Mouse (Mus musculus) MEL (cell line): Measurements from ENCODE around the gene Hsp90aa1. TPM values are rescaled to one million over a fixed set of nuclear protein-coding genes. Genes with fewer than 3 reads are reported as not detected.
"Not testable (repeated sequence)": the region's sequence is repeated elsewhere in the genome, so short reads cannot be mapped to it uniquely, and the experiment has no call there.

Experiments used
- DNase-seq: peaks from one replicate; pipeline ENCODE4 v3.0.0; 2011; ENCODE audit warnings: low read depth, low spot score
- H3K27ac ChIP-seq: 2 replicates; pipeline ENCODE4 v1.5.1; 2012; ENCODE audit warnings: low read depth, mild to moderate bottlenecking, control low read depth, low read length, moderate library complexity; ENCODE audit not compliant: control insufficient read depth
- H3K27me3 ChIP-seq, 2 experiments: fragments of 150-350 bp in 1 of 2; sonication (generic) in 1 of 2; 2 replicates each; pipeline ENCODE4 v1.6.1; 2012; ENCODE audit warnings: low read length in 2 of 2, mild to moderate bottlenecking in 2 of 2, improper control_type of control experiment in 1 of 2, moderate library complexity in 1 of 2; ENCODE audit not compliant: insufficient read depth in 2 of 2, control insufficient read depth in 1 of 2
- H3K36me3 ChIP-seq, 2 experiments: 2 replicates each; pipeline ENCODE4 v1.6.1; 2012 to 2014; ENCODE audit warnings: low read length in 2 of 2, improper control_type of control experiment in 1 of 2, inconsistent platforms in 1 of 2, mild to moderate bottlenecking in 1 of 2; ENCODE audit not compliant: insufficient read depth in 2 of 2, control insufficient read depth in 1 of 2
- H3K4me1 ChIP-seq, 2 experiments: fragments of 150-350 bp in 1 of 2; sonication (generic) in 1 of 2; 2 replicates each; pipeline ENCODE4 v1.6.1; 2012; ENCODE audit warnings: low read length in 2 of 2, improper control_type of control experiment in 1 of 2, mild to moderate bottlenecking in 1 of 2; ENCODE audit not compliant: insufficient read depth in 2 of 2, control insufficient read depth in 1 of 2
- H3K4me3 ChIP-seq, 2 experiments: fragments of 150-350 bp in 1 of 2; sonication (generic) in 1 of 2; 2 replicates each; pipeline ENCODE4 v1.5.1; 2012; ENCODE audit warnings: low read depth in 2 of 2, low read length in 2 of 2, mild to moderate bottlenecking in 2 of 2, moderate library complexity in 2 of 2, control low read depth in 1 of 2, improper control_type of control experiment in 1 of 2; ENCODE audit not compliant: control insufficient read depth in 1 of 2, insufficient read depth in 1 of 2
- H3K79me2 ChIP-seq: 2 replicates; pipeline ENCODE4 v1.6.1; 2012; ENCODE audit warnings: mild to moderate bottlenecking, low read length, moderate library complexity; ENCODE audit not compliant: control insufficient read depth, poor library complexity, insufficient read depth
- H3K9ac ChIP-seq: 2 replicates; pipeline ENCODE4 v1.6.1; 2012; ENCODE audit warnings: low read depth, mild to moderate bottlenecking, control low read depth, low read length, moderate library complexity; ENCODE audit not compliant: control insufficient read depth, poor library complexity, severe bottlenecking
- H3K9me3 ChIP-seq: fragments of 150-350 bp; sonication (generic); replicated peaks from 2 replicates; pipeline ENCODE4 v1.6.1; 2012; ENCODE audit warnings: mild to moderate bottlenecking, low read length, improper control_type of control experiment, moderate library complexity; ENCODE audit not compliant: insufficient read depth
- BHLHE40 ChIP-seq: IDR thresholded peaks from 2 replicates; pipeline ENCODE4 v1.6.1; 2012; ENCODE audit warnings: low read depth, mild to moderate bottlenecking, inconsistent platforms, low read length, improper control_type of control experiment, borderline replicate concordance
- CHD2 ChIP-seq: IDR thresholded peaks from 2 replicates; pipeline ENCODE4 v1.6.1; 2011; ENCODE audit warnings: low read length, improper control_type of control experiment
- CTCF ChIP-seq, 3 experiments: IDR thresholded peaks in 2 of 3; conservative IDR thresholded peaks in 1 of 3; 2 replicates each; pipeline ENCODE4 v1.5.1; 2011 to 2012; ENCODE audit warnings: low read length in 3 of 3, low read depth in 2 of 3, mild to moderate bottlenecking in 2 of 3, improper control_type of control experiment in 1 of 3, inconsistent platforms in 1 of 3, mixed read lengths in 1 of 3, moderate library complexity in 1 of 3; ENCODE audit not compliant: control insufficient read depth in 1 of 3, insufficient read depth in 1 of 3, poor library complexity in 1 of 3, severe bottlenecking in 1 of 3
- E2F4 ChIP-seq: IDR thresholded peaks from 2 replicates; pipeline ENCODE4 v1.6.1; 2011; ENCODE audit warnings: low read depth, low read length, improper control_type of control experiment, borderline replicate concordance
- ELF1 ChIP-seq: IDR thresholded peaks from 2 replicates; pipeline ENCODE4 v1.6.1; 2014; ENCODE audit warnings: low read depth, mild to moderate bottlenecking, inconsistent platforms, low read length, improper control_type of control experiment, moderate library complexity
- GATA1 ChIP-seq: IDR thresholded peaks from 2 replicates; pipeline ENCODE4 v1.6.1; 2011; ENCODE audit warnings: low read depth, low read length, improper control_type of control experiment
- JUND ChIP-seq: IDR thresholded peaks from 2 replicates; pipeline ENCODE4 v1.6.1; 2011; ENCODE audit warnings: low read depth, mild to moderate bottlenecking, improper control_type of control experiment, low read length
- MAFK ChIP-seq: IDR thresholded peaks from 2 replicates; pipeline ENCODE4 v1.6.1; 2011; ENCODE audit warnings: low read depth, mild to moderate bottlenecking, low read length, improper control_type of control experiment, borderline replicate concordance
- MAX ChIP-seq: IDR thresholded peaks from 2 replicates; pipeline ENCODE4 v1.6.1; 2011; ENCODE audit warnings: low read length, improper control_type of control experiment
- MEF2A ChIP-seq: IDR thresholded peaks from 2 replicates; pipeline ENCODE4 v1.6.1; 2014; ENCODE audit warnings: low read depth, mild to moderate bottlenecking, inconsistent platforms, low read length, improper control_type of control experiment; ENCODE audit not compliant: poor library complexity, insufficient replicate concordance, severe bottlenecking; ENCODE audit errors: extremely low read depth
- MYB ChIP-seq: IDR thresholded peaks from 2 replicates; pipeline ENCODE4 v1.6.1; 2011; ENCODE audit warnings: mild to moderate bottlenecking, low read depth, low read length, improper control_type of control experiment
- POLR2AphosphoS2 ChIP-seq: IDR thresholded peaks from 2 replicates; pipeline ENCODE4 v1.6.1; 2011; ENCODE audit warnings: low read length, improper control_type of control experiment
- RAD21 ChIP-seq: IDR thresholded peaks from 2 replicates; pipeline ENCODE4 v1.6.1; 2011; ENCODE audit warnings: mild to moderate bottlenecking, low read depth, low read length, improper control_type of control experiment
- RCOR1 ChIP-seq: IDR thresholded peaks from 2 replicates; pipeline ENCODE4 v1.6.1; 2012; ENCODE audit warnings: low read depth, mild to moderate bottlenecking, inconsistent platforms, low read length, improper control_type of control experiment
- SIN3A ChIP-seq: IDR thresholded peaks from 2 replicates; pipeline ENCODE4 v1.6.1; 2012; ENCODE audit warnings: low read length, improper control_type of control experiment, inconsistent platforms
- TAL1 ChIP-seq: IDR thresholded peaks from 2 replicates; pipeline ENCODE4 v1.6.1; 2012; ENCODE audit warnings: mild to moderate bottlenecking, inconsistent platforms, low read length, moderate library complexity, mixed read lengths
- TBP ChIP-seq: IDR thresholded peaks from 2 replicates; pipeline ENCODE4 v1.8.0; 2011; ENCODE audit warnings: low read depth, low read length, improper control_type of control experiment
- UBTF ChIP-seq: IDR thresholded peaks from 2 replicates; pipeline ENCODE4 v1.6.1; 2012; ENCODE audit warnings: low read depth, mild to moderate bottlenecking, inconsistent platforms, low read length, improper control_type of control experiment, moderate library complexity, borderline replicate concordance; ENCODE audit not compliant: insufficient read depth
- USF1 ChIP-seq: IDR thresholded peaks from 2 replicates; pipeline ENCODE4 v1.6.1; 2014; ENCODE audit warnings: low read depth, mild to moderate bottlenecking, inconsistent platforms, low read length, improper control_type of control experiment, moderate library complexity
- ZNF384 ChIP-seq: IDR thresholded peaks from 2 replicates; pipeline ENCODE4 v1.6.1; 2012; ENCODE audit warnings: low read depth, mild to moderate bottlenecking, inconsistent platforms, low read length, improper control_type of control experiment
- polyA plus RNA-seq, 2 experiments: library from polyadenylated mRNA; stranded (reverse) in 1 of 2; unstranded in 1 of 2; fragments of >175 nt in 1 of 2; fragments of >200 nt in 1 of 2; gene quantifications; 2 replicates each; pipeline versions ENCODE4 v1.2.1 to v1.2.4; 2012; ENCODE audit warnings: low replicate concordance in 2 of 2, low read depth in 1 of 2; ENCODE audit not compliant: insufficient read length in 2 of 2, insufficient read depth in 1 of 2, missing spikeins in 1 of 2
- total RNA-seq: library from RNA; depleted of rRNA; stranded (reverse); fragments of 300-350 nt; gene quantifications from 2 replicates; pipeline ENCODE4 v1.2.3, GENCODE M21; 2012

Gene Hsp90aa1
- total and polyA plus RNA-seq, 3 experiments: 913 to 1,509 (median 1,471) TPM

- TF ChIP-seq POLR2AphosphoS2: no peak
- TF ChIP-seq RAD21: no peak
- TF ChIP-seq MAFK: no peak
- no peak for TF ChIP-seq CHD2
- TF ChIP-seq SIN3A: peak; percentile 96
- TF ChIP-seq BHLHE40: peak; percentile 77; the same call in 1 of the 2 replicates
- TF ChIP-seq ZNF384: no peak
- no peak for TF ChIP-seq MEF2A
- TF ChIP-seq ELF1: peak; percentile 72
- TF ChIP-seq MYB: no peak
- TF ChIP-seq CTCF (IDR thresholded peaks at IDR 0.05 in 2 of 3, conservative IDR thresholded peaks at IDR 0.05 in 1 of 3; ENCODE audit: control insufficient read depth in 1 of 3, insufficient read depth in 1 of 3, low read depth in 2 of 3, low read length in 3 of 3, poor library complexity in 1 of 3, severe bottlenecking in 1 of 3): peak in 2 of 3 experiments; percentile 23 to 34; a peak in 4 of 6 replicates
- no peak for TF ChIP-seq RCOR1
- TF ChIP-seq GATA1: no peak; the same call in 1 of the 2 replicates
- TF ChIP-seq E2F4: no peak
- TF ChIP-seq TAL1: peak; percentile 30; the same call in 1 of the 2 replicates
- TF ChIP-seq USF1: peak; percentile 97
- TF ChIP-seq JUND: no peak
- TF ChIP-seq UBTF: no peak
- peak; percentile 85 for TF ChIP-seq MAX
These were observed 4.1 kb upstream of the Hsp90aa1 start (continued) for GRCm38 (mm10) chr12:110706337-110707231.

- not testable (repeated sequence) for H3K27ac ChIP-seq, H3K4me3 ChIP-seq, H3K9me3 ChIP-seq, H3K79me2 ChIP-seq, H3K27me3 ChIP-seq, H3K9ac ChIP-seq, DNase-seq
- peak; percentile 96 for TF ChIP-seq TBP
- Histone ChIP-seq H3K36me3 (peaks cover 0 to 24% of the 10 kb centered on the region in 2 experiments; a peak in 2 of 4 replicates), H3K4me1 (peaks cover 21 to 31% of the 10 kb centered on the region in 2 experiments)
These were observed 2.9 kb upstream of the Hsp90aa1 start for GRCm38 (mm10) chr12:110705419-110705818.
